Mouse (Mus musculus): ENCODE measurements at regions not wholly inside any gene's neighbourhood (a gene's known extent, or its start where the extent isn't known, plus 50 kb on each side); places are given as distances from the start of the nearest gene placed in this dataset.
A peak's percentile ranks its signal among the peaks of the same experiment; 100 is the strongest.

DNA sequence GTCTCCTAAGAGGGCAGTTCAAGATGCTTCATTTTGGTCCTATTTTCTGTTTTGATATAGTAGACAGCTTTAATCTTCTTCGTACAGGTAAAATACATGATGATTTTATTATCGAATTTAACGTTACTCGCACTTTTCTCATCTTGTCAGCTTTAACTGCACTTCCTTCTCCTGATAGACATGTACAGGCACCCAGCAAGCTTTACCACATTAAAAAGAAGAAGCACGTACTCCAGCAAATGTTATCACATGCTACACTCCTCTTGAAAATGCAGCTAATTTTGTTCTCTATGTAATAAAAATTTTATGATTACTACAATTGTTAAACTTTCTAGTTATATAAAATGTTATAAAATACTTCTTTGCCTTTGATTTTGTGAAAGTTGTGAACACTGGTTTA, 483.6 kb downstream of the Slco4c1 start:
- Histone ChIP-seq H3K9me3 (replicated peaks; ENCODE audit: insufficient read depth, low read length) (no peaks in the 10 kb centered on the region), H3K4me3 (ENCODE audit: control insufficient read depth in 1 of 2, insufficient read depth in 1 of 2, low read depth in 2 of 2, low read length in 2 of 2) (peak overlapping the region in 1 of 2 experiments; percentile 34; a peak in 2 of 4 replicates), H3K36me3 (ENCODE audit: control insufficient read depth in 1 of 2, insufficient read depth in 2 of 2, low read length in 2 of 2) (peaks cover 0 to 21% of the 10 kb centered on the region in 2 experiments; a peak in 2 of 4 replicates), H3K27me3 (ENCODE audit: control insufficient read depth in 1 of 2, insufficient read depth in 2 of 2, low read length in 2 of 2) (no peaks in the 10 kb centered on the region), H3K4me1 (ENCODE audit: control insufficient read depth in 1 of 2, insufficient read depth in 2 of 2, low read length in 2 of 2) (peaks cover 11 to 21% of the 10 kb centered on the region in 2 experiments), H3K9ac (ENCODE audit: control insufficient read depth, low read depth, low read length, poor library complexity, severe bottlenecking) (no peak overlapping the region), H3K79me2 (ENCODE audit: control insufficient read depth, insufficient read depth, low read length, poor library complexity) (no peaks in the 10 kb centered on the region), H3K27ac (ENCODE audit: control insufficient read depth, low read depth, low read length) (no peak overlapping the region)
- TF ChIP-seq KAT2A (conservative IDR thresholded peaks at IDR 0.05; ENCODE audit: low read depth, low read length) (no peak), JUND (IDR thresholded peaks at IDR 0.05; ENCODE audit: low read depth, low read length) (no peak), ZNF384 (IDR thresholded peaks at IDR 0.05; ENCODE audit: low read depth, low read length) (no peak), E2F4 (IDR thresholded peaks at IDR 0.05; ENCODE audit: borderline replicate concordance, low read depth, low read length) (no peak), ZC3H11A (IDR thresholded peaks at IDR 0.05; ENCODE audit: low read depth, low read length) (no peak), POLR2AphosphoS2 (IDR thresholded peaks at IDR 0.05; ENCODE audit: low read length) (no peak), MAZ (IDR thresholded peaks at IDR 0.05; ENCODE audit: low read depth, low read length) (no peak), ETS1 (IDR thresholded peaks at IDR 0.05; ENCODE audit: low read depth, low read length) (peak; percentile 71), RAD21 (IDR thresholded peaks at IDR 0.05; ENCODE audit: low read depth, low read length) (no peak; the same call in 1 of the 2 replicates), EP300 (IDR thresholded peaks at IDR 0.05; ENCODE audit: low read depth in 1 of 2, low read length in 2 of 2) (peak; percentile 91), TCF12 (IDR thresholded peaks at IDR 0.05; ENCODE audit: low read depth, low read length) (peak; percentile 82), USF2 (IDR thresholded peaks at IDR 0.05; ENCODE audit: borderline replicate concordance in 1 of 2, insufficient read depth in 1 of 2, low read depth in 1 of 2, low read length in 2 of 2) (no peak), MAFK (IDR thresholded peaks at IDR 0.05; ENCODE audit: borderline replicate concordance, low read depth, low read length) (no peak), USF1 (IDR thresholded peaks at IDR 0.05; ENCODE audit: low read depth, low read length) (0 out of 2 replicates have a peak, but pooled peaks have one; percentile 29), RCOR1 (IDR thresholded peaks at IDR 0.05; ENCODE audit: low read depth, low read length) (no peak; the same call in none of the 2 replicates), ELF1 (IDR thresholded peaks at IDR 0.05; ENCODE audit: low read depth, low read length) (peak; percentile 41; the same call in 1 of the 2 replicates), ZKSCAN1 (IDR thresholded peaks at IDR 0.05; ENCODE audit: low read depth, low read length) (no peak), MYB (IDR thresholded peaks at IDR 0.05; ENCODE audit: low read depth, low read length) (peak; percentile 73), GATA1 (IDR thresholded peaks at IDR 0.05; ENCODE audit: low read depth, low read length) (peak; percentile 87), MAX (IDR thresholded peaks at IDR 0.05; ENCODE audit: low read length) (peak; percentile 48; the same call in 1 of the 2 replicates), SIN3A (IDR thresholded peaks at IDR 0.05; ENCODE audit: low read length) (no peak), MYC (IDR thresholded peaks at IDR 0.05; ENCODE audit: low read depth, low read length) (peak; percentile 81)
- DNase-seq (ENCODE audit: low read depth, low spot score), result peak; percentile 82

Measured in MEL (cell line).